Mouse (Mus musculus): ENCODE results near the gene Rbmxl2. TPM values are rescaled to one million over a fixed set of nuclear protein-coding genes. Genes with fewer than 3 reads are reported as not detected.

Gene Rbmxl2
- total and polyA plus RNA-seq, 2 experiments from 2014 or later: not detected

- ATAC-seq (ENCODE audit: insufficient read depth, low read depth) (no peak), DNase-seq (ENCODE audit: low spot score) (no peak)
- no peak overlapping the region for H3K4me2 ChIP-seq (ENCODE audit: low read depth, low read length)
- no peaks in the 10 kb centered on the region for H3K36me3 ChIP-seq (replicated peaks; ENCODE audit: control insufficient read depth, insufficient read depth, low read length)
- TF ChIP-seq CTCF (IDR thresholded peaks at IDR 0.05; ENCODE audit: low read depth) (no peak), EP300 (IDR thresholded peaks at IDR 0.05; ENCODE audit: low read depth) (no peak)
- H3K27ac ChIP-seq (ENCODE audit: low read depth): no peak overlapping the region
- no peaks in the 10 kb centered on the region for H3K4me1 ChIP-seq (ENCODE audit: control insufficient read depth, insufficient read depth)
- no peaks in the 10 kb centered on the region for H3K9me3 ChIP-seq (replicated peaks; ENCODE audit: control insufficient read depth, low read length)
- H3K27me3 ChIP-seq (ENCODE audit: control insufficient read depth, insufficient read depth, low read length): no peaks in the 10 kb centered on the region
- no peak overlapping the region for H3K9ac ChIP-seq (replicated peaks; ENCODE audit: low read depth, low read length)
- H3K4me3 ChIP-seq (ENCODE audit: low read depth, low read length): no peak overlapping the region
- 57% methylated on average over 5 of the region's 5 CpGs for WGBS
Observed at GRCm38 (mm10) chr7:107250211-107250985, 41.2 kb downstream of the Rbmxl2 start.

GRCm38 (mm10) chr7:107253355-107253754 lies 44.1 kb downstream of the Rbmxl2 start:
- WGBS: 74% methylated on average over 3 of the region's 3 CpGs
- H3K4me2 ChIP-seq (ENCODE audit: low read depth, low read length): no peak overlapping the region
- H3K4me3 ChIP-seq (ENCODE audit: low read depth, low read length): no peak overlapping the region
- no peak overlapping the region for H3K27ac ChIP-seq (ENCODE audit: low read depth)
- H3K36me3 ChIP-seq (replicated peaks; ENCODE audit: control insufficient read depth, insufficient read depth, low read length): no peaks in the 10 kb centered on the region
- H3K4me1 ChIP-seq (ENCODE audit: control insufficient read depth, insufficient read depth): no peaks in the 10 kb centered on the region
- H3K9me3 ChIP-seq (replicated peaks; ENCODE audit: control insufficient read depth, low read length): no peaks in the 10 kb centered on the region
- no peak for ATAC-seq (ENCODE audit: insufficient read depth, low read depth)
- H3K27me3 ChIP-seq (ENCODE audit: control insufficient read depth, insufficient read depth, low read length): no peaks in the 10 kb centered on the region
- no peak for DNase-seq (ENCODE audit: low spot score)
- TF ChIP-seq CTCF (IDR thresholded peaks at IDR 0.05; ENCODE audit: low read depth) (no peak), EP300 (IDR thresholded peaks at IDR 0.05; ENCODE audit: low read depth) (no peak)
- no peak overlapping the region for H3K9ac ChIP-seq (replicated peaks; ENCODE audit: low read depth, low read length)

GRCm38 (mm10) chr7:107259936-107260335 lies 50.7 kb downstream of the Rbmxl2 start:
- ATAC-seq (ENCODE audit: insufficient read depth, low read depth) (no peak), DNase-seq (ENCODE audit: low spot score) (no peak)
- TF ChIP-seq CTCF (IDR thresholded peaks at IDR 0.05; ENCODE audit: low read depth) (no peak), EP300 (IDR thresholded peaks at IDR 0.05; ENCODE audit: low read depth) (no peak)
- Histone ChIP-seq H3K4me2 (ENCODE audit: low read depth, low read length) (no peak overlapping the region), H3K27me3 (ENCODE audit: control insufficient read depth, insufficient read depth, low read length) (no peaks in the 10 kb centered on the region), H3K4me3 (ENCODE audit: low read depth, low read length) (no peak overlapping the region), H3K27ac (ENCODE audit: low read depth) (no peak overlapping the region), H3K9ac (replicated peaks; ENCODE audit: low read depth, low read length) (no peak overlapping the region), H3K4me1 (ENCODE audit: control insufficient read depth, insufficient read depth) (no peaks in the 10 kb centered on the region), H3K36me3 (replicated peaks; ENCODE audit: control insufficient read depth, insufficient read depth, low read length) (no peaks in the 10 kb centered on the region), H3K9me3 (replicated peaks; ENCODE audit: control insufficient read depth, low read length) (no peaks in the 10 kb centered on the region)
- WGBS: 70% methylated on average over 5 of the region's 5 CpGs

Other genes with a start within 250 kb of the Rbmxl2 start
- not detected in 2 replicates for gene Olfr6, start 245.5 kb upstream of the Rbmxl2 start, total RNA-seq (2014; rRNA removed; ENCODE audit: low replicate concordance)
- not detected in 2 replicates for gene Olfr6, start 245.5 kb upstream of the Rbmxl2 start, polyA plus RNA-seq (2015; fragmentation: Nextera tagmentation; extraction: Ambion mirVana)
- not detected in 2 replicates for gene Olfr711, start 234.0 kb upstream of the Rbmxl2 start, total RNA-seq (2014; rRNA removed; ENCODE audit: low replicate concordance)
- not detected in 2 replicates for gene Olfr711, start 234.0 kb upstream of the Rbmxl2 start, polyA plus RNA-seq (2015; fragmentation: Nextera tagmentation; extraction: Ambion mirVana)
- not detected in 2 replicates for gene Olfr2, start 203.4 kb upstream of the Rbmxl2 start, total RNA-seq (2014; rRNA removed; ENCODE audit: low replicate concordance)
- gene Olfr2, start 203.4 kb upstream of the Rbmxl2 start, polyA plus RNA-seq (2015; fragmentation: Nextera tagmentation; extraction: Ambion mirVana): not detected in 2 replicates
- gene Olfr713, start 178.3 kb upstream of the Rbmxl2 start, total RNA-seq (2014; rRNA removed; ENCODE audit: low replicate concordance): not detected in 2 replicates
- gene Olfr713, start 178.3 kb upstream of the Rbmxl2 start, polyA plus RNA-seq (2015; fragmentation: Nextera tagmentation; extraction: Ambion mirVana): not detected in 2 replicates
- gene Olfr714, start 138.5 kb upstream of the Rbmxl2 start, total RNA-seq (2014; rRNA removed; ENCODE audit: low replicate concordance): not detected in 2 replicates
- not detected in 2 replicates for gene Olfr714, start 138.5 kb upstream of the Rbmxl2 start, polyA plus RNA-seq (2015; fragmentation: Nextera tagmentation; extraction: Ambion mirVana)
- gene Olfr17, start 116.2 kb upstream of the Rbmxl2 start, total RNA-seq (2014; rRNA removed; ENCODE audit: low replicate concordance): not detected in 2 replicates
- not detected in 2 replicates for gene Olfr17, start 116.2 kb upstream of the Rbmxl2 start, polyA plus RNA-seq (2015; fragmentation: Nextera tagmentation; extraction: Ambion mirVana)
- not detected in 2 replicates for gene Olfr715b, start 99.1 kb upstream of the Rbmxl2 start, total RNA-seq (2014; rRNA removed; ENCODE audit: low replicate concordance)
- not detected in 2 replicates for gene Olfr715b, start 99.1 kb upstream of the Rbmxl2 start, polyA plus RNA-seq (2015; fragmentation: Nextera tagmentation; extraction: Ambion mirVana)
- not detected in 2 replicates for gene Olfr715, start 78.4 kb upstream of the Rbmxl2 start, total RNA-seq (2014; rRNA removed; ENCODE audit: low replicate concordance)
- gene Olfr715, start 78.4 kb upstream of the Rbmxl2 start, polyA plus RNA-seq (2015; fragmentation: Nextera tagmentation; extraction: Ambion mirVana): not detected in 2 replicates
- gene Olfr716, start 71.1 kb upstream of the Rbmxl2 start, total RNA-seq (2014; rRNA removed; ENCODE audit: low replicate concordance): not detected in 2 replicates
- gene Olfr716, start 71.1 kb upstream of the Rbmxl2 start, polyA plus RNA-seq (2015; fragmentation: Nextera tagmentation; extraction: Ambion mirVana): not detected in 2 replicates
- gene Nlrp14, start 42.5 kb upstream of the Rbmxl2 start, total RNA-seq (2014; rRNA removed; ENCODE audit: low replicate concordance): not detected in 2 replicates
- not detected in 2 replicates for gene Nlrp14, start 42.5 kb upstream of the Rbmxl2 start, polyA plus RNA-seq (2015; fragmentation: Nextera tagmentation; extraction: Ambion mirVana)
- gene Syt9, start 161.3 kb downstream of the Rbmxl2 start, total RNA-seq (2014; rRNA removed; ENCODE audit: low replicate concordance): 1.9 TPM in 1 of 2 replicates, not detected in the other
- gene Syt9, start 161.3 kb downstream of the Rbmxl2 start, polyA plus RNA-seq (2015; fragmentation: Nextera tagmentation; extraction: Ambion mirVana): 0.04 and 0.07 TPM in 2 replicates